Mouse (Mus musculus): ENCODE measurements around the gene Kctd3.

Gene Kctd3

DNA sequence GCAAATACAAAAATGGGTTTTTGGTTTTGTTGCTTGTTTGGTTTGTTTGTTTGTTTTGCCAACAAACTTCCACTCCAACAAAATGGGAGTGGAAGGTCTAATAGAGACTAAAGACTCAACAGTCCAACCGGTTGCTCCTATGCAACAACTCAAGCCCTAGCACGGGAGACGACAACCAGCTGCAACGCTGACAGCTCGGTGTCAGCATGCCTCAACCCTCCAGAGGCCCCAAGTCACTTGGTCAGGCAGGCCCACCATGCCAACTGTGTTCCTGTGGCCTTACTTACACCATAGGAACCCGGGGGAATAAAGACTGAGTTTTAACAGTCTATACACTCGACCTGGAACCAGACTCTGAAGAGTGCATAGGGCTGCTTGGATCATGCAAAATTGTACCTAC is 815 bp downstream of the Kctd3 start:
- no peak for DNase-seq

DNA sequence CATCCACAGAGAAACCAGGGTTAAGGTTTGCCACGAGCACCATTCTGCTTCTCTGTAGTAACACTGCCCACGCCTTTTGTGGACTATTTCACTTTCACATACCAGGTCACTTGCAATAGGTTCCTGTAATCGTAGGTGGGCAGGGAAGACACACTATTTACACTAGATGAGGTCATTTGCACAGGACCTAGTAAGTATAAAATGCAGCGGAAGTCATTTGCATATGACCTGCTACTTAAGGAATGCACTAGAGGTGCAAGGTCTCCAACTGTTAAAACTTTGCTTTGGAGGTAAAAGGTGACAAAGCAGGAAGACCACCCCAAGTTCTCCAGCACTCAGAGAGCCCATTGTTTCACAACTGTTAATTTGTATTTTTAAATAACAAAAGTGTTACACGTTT is 1.4 kb downstream of the Kctd3 start:
- DNase-seq = no peak

DNA sequence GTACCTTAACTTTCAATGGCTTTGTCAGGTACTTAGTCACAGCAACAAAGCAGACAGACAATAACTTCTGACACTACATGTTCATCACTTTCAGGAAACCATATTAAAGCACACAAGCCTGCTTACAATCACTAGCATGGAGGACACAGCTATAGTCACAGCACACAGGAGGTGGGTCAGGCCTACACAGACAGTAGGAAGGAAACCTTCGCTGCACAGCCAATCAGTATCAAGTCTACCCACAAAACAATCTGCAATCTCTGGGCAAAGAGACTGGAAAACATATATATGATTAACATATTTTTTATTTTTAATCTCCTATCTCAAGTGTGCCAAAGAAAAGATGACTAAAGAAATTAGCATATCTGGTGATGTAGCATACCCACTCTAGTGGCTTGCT is 2.9 kb downstream of the Kctd3 start:
- DNase-seq = no peak

DNA sequence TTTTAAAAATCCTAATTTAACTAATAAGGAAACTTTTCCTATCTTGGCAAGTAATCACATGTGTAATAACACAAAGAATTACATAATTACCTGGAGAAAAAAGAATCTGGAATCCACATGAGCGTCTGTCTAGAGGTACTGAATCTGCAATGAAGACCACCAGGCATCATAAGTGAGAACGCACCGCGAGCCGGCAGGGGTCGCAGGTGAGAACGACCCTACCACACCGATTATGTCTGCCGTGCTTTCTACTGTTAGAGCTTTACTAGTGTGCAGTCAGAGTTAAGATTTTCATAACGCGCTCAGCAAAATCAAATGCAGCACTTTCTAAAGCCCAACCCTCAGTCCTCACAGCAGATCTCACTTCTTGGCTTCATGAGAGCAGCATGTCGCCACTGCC is 5.8 kb downstream of the Kctd3 start:
- DNase-seq = no peak

DNA sequence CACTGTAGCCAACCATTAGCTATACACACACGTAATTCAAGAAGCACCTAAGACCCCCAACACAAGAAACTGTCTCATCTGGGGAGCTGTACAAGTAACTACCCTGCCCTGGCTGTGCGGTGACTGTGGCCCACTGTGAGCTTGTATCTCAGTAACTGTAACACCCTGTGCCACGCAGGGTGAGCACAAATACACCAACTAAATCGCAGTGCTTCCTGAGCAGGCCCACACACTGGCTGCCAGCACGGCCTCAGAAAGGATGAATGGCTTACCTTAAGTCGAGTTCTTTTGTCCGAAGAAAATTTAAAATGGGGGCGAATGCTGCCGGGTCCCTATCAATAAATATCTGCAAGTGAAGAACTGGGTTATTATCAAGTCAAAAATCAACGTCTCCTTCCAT is 7.7 kb downstream of the Kctd3 start:
- DNase-seq = no peak

DNA sequence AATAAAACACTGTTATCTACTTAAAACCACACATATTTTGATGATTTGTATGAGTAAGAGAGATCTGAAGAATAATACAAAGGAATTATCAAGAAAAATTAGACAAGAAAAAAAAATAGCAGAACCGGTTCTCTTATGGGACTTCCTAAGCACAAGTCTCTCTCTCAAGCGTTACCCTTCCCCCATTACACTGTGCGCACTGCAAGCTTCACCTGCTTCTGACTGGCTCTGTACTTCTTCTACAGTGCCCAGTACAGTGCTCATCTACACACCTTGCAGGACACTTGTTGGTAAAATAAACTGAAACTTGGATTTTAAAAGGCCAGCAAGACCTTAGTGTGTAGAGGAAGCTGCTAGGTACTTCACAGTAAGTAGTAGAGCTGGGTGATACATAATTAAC is 9.7 kb downstream of the Kctd3 start:
- DNase-seq = no peak

DNA sequence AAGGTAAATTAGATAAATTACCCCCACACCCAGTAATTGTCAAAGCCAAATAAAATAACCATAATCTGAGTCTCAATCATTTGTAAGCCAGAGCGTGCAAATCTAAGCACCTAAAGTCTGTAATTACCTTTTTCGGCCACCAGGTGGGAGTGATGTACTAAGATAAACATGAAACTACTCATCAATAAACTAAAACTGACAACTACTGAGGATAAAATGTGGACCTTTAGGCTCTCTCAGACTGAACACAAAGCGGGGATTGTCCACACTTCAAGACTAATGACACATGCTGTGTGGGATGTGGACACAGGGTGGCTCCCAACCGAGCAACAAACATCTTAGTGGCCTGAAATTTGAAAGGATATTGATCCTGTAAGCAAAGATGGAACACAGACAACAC is 14.4 kb downstream of the Kctd3 start:
- DNase-seq = peak; percentile 35

DNA sequence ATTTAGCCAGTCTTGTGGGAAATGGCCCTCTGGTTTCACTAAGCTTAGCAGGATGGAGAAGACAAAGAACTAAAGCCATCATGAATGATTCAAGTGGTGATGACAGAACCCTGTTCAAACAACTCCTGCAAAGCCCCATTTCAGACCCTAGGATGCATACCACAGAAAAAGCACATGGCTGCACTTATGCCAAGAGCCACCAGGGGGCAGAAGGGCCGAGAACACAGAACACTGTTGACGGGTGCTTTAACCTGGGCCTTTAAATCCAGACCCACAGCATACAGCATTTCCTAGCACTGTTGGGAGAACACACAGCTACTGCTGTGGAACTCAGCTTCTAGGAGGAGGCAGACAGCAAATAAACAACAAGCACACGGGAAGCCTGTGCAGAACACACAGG is 27.6 kb downstream of the Kctd3 start:
- DNase-seq = peak; percentile 52

DNA sequence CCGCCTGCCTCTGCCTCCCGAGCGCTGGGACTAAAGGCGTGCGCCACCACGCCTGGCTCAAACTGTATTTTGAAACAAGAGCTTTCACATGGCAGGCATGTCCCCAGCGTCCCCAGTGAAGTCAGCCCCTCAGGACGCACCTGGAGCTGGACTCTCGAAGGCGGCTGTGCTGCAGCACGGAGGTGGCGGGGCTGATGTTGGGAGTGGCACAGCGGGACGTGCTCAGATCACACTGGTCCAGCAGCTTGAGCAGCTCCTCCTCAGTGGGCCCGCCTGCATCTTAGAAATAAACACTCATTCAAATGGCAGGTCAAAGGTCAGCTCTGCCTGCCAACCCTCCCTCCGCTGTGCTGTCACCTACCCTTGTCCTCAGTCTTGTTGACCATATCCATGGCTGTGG is 33.7 kb downstream of the Kctd3 start:
- no peak for DNase-seq

DNA sequence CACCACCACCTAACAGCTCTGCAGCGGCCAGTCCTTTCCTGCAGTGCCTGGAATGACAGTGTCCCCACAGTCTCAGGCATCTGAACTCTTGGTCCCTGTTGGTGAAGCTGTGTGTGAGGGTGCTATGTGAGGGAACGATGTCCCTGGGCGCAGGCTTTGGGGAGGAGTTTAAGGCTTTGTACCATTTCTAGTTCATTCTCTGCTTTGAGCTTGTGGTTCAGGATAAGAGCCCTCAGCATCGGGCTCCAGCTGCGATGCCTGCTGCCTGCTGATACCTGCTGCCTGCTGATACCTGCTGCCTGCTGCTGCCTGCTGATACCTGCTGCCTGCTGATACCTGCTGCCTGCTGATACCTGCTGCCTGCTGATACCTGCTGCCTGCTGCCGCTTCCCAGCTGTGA is 34.6 kb downstream of the Kctd3 start:
- no peak for DNase-seq

DNA sequence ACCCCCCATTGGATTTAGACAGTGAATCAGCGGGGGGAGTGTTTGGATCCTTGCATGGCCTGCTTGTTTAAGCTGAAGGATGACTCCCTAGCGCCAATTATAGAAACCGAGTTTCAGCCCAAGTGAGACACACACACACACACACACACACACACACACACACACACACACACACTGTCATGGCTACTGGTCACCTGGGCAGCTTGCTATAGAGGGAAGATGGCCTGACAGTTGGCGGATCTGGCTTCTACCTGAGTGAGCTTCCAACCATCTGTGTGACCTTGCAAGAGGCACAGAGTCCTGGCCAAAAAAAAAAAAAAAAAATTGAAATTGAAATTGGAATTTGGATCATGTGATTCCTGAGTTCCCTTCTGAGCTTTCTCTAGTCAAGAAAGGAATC is 55.1 kb downstream of the Kctd3 start:
- no peak for DNase-seq

DNA sequence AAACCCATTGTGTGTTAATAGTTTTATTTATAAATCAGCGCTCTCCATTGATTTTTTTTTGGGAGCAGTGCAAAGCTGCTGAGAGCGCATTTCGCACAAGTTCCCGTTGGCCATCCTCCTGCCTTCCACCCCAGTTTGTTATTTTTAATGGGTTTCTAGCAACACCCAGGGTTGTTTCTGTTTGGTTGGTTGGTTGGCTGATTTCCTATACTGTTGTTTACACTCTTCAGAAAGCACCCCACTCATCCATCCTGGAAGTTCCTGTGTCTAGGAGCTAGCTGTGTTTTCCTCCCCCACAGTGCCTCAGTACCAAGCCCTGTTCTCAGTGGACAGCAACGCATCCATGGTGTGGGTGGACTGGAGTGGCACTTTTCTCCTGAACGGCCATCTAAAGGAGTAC is 56.5 kb downstream of the Kctd3 start:
- DNase-seq = no peak

DNA sequence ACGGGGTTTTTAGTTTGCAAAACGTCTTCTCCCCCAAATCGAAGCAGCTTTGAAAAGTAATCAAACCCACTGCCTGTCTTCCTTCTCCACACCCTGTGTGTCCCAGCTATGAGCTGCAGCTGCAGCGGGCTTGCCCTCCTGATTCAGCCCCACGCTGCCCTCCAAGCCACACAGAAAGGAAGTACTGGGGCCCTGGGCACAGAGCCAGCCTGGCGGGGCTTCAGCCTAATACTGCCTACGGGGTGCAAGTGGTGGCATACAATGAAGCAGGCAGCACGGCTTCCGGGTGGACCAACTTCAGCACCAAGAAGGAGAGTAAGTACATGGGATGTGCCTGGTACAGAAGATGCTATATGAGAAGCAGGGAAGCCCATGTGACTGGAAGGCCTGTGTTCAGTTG is 59.4 kb downstream of the Kctd3 start:
- DNase-seq = no peak

DNA sequence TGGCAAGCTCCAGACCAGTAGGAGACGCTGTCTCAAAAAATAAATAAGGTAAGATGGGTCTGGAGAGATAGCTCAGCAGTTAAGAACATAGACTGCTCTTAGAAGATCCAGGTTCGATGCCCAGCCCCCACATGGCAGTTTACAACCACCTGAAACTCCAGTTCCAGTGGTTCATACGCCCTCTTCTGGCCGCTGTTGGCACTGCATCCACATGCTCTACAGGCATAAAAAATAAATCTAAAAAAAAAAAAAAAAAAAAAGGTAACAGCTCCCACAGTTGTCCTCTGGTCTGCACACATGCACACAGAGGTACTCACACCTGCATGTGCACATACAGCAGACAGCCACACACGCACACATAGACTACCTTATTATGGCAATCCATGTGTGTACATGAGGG is 59.8 kb downstream of the Kctd3 start:
- no peak for DNase-seq

DNA sequence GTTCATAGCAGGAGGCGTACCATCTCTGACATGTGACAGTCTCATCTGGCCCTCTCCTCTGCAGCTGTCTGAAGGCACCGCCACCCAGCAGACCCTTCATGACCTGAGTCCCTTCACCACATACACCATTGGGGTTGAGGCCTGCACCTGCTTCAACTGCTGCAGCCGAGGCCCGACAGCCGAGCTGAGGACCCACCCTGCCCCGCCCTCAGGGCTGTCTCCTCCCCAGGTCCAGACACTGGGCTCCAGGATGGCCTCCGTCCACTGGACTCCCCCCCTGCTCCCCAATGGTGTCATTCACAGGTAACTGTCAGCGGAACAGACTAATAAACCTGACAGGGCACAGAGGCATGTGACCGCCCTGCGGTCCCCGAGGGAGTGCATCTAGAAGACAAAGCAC is 60.8 kb downstream of the Kctd3 start:
- no peak for DNase-seq

DNA sequence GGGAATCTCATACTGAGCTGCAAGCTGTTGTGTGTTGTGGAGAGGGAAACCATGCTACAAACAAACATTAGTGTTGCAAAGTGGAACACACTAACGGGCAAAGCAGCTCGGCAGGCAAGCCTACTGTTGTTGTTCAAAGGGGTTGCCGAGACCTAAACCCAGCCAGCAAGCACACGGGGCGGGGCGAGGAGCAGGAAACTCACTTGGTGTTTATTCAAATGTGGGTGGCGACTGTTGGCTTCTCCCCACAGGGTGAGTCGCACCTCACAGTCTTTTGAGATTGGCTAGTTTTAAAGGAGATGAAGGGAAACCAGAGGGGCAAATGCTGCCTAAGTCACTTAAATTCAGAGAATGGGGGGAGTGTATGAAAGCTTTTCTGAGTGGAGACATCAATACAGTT is 62.3 kb downstream of the Kctd3 start:
- no peak for DNase-seq

DNA sequence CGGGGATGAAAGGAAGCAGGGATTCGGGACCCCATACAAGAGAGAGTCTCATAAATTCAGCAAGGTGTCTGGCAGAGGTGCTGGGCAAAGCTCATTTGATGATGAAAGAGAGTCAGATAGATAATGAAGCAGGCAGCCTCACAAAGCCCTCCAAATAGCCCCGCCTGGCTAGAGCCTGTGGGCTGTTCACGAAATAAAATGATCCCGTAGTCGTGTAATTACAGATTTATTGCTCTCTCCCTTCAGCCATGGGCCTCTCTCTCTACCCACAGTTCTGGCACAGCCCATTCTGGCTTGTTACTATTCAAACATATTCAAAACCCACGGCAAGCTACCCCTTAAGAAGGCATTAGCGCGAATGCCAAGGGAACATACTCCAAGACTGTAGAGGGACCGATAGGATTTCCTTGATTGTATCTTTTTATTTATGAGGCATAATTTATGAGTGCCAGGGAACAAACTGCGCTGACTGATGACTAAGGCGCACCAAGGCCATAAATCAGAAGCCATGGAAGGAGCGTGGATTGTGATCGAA is 70.3 kb downstream of the Kctd3 start:
- no peak for DNase-seq
